Mouse (Mus musculus): ENCODE data around the gene Enpep.

GRCm38 (mm10) chr3:129331427-129331826 is 1.1 kb downstream of the Enpep start:
- TF ChIP-seq MYOG (IDR thresholded peaks at IDR 0.05; ENCODE audit: control insufficient read depth in 1 of 3, insufficient read depth in 1 of 3, insufficient read length in 2 of 3, low read depth in 2 of 3) = no peak
- TF ChIP-seq POLR2A (IDR thresholded peaks at IDR 0.05; ENCODE audit: insufficient read length, low read depth) = no peak
- TF ChIP-seq MAX (IDR thresholded peaks at IDR 0.05; ENCODE audit: low read depth) = no peak
- no peak for TF ChIP-seq E2F4 (IDR thresholded peaks at IDR 0.05; ENCODE audit: insufficient read depth)
- TF ChIP-seq TCF12 (IDR thresholded peaks at IDR 0.05; ENCODE audit: insufficient read depth, poor library complexity, severe bottlenecking) = no peak
- TF ChIP-seq MYOD1 (IDR thresholded peaks at IDR 0.05; ENCODE audit: control insufficient read depth in 1 of 3, insufficient read length in 2 of 3, low read depth in 2 of 3) = no peak
- no peak for TF ChIP-seq USF1 (IDR thresholded peaks at IDR 0.05; ENCODE audit: low read depth)
- no peak for TF ChIP-seq CEBPB (IDR thresholded peaks at IDR 0.05; ENCODE audit: insufficient read depth, poor library complexity, severe bottlenecking)
- no peak for TF ChIP-seq REST (IDR thresholded peaks at IDR 0.05; ENCODE audit: insufficient read depth, insufficient read length)
- no peak for TF ChIP-seq SRF (IDR thresholded peaks at IDR 0.05; ENCODE audit: control insufficient read depth, insufficient read length, low read depth)
- TF ChIP-seq POLR2AphosphoS2 (IDR thresholded peaks at IDR 0.05; ENCODE audit: insufficient read length, low read depth) = no peak
- TF ChIP-seq TCF3 (IDR thresholded peaks at IDR 0.05; ENCODE audit: insufficient read length, low read depth) = no peak

Data from myocyte (in vitro differentiated cells).